Mouse (Mus musculus) c-Kit-negative CD71-positive TER-119-positive erythroid progenitor cells, embryonic 14.5 days (primary cell): ENCODE measurements around the gene Col5a1.

Experiments used
- DNase-seq: peaks from one replicate; pipeline ENCODE4 v3.0.0-alpha.2; 2013; ENCODE audit warnings: low read depth, low spot score

The Col5a1 gene

DNA sequence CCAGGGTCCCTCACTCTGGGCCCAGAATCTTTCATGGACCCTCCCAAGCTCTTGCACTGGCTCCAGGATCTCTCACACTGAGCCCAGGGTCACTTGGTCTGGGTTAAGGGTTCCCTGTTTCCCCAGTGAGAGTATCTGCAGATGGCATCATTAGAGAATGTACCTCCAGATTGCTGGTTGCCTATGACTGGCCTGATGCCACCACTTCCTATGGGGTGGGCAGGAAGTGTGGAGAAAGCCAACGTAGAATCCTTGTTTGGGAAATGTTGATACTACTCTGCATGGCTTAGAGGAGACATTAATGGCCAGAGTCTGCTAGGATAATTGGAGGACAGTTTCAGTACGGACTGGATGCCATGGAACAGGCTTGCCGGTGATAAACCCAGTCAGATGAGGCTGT is 76.2 kb downstream of the Col5a1 start:
- DNase-seq = no peak

DNA sequence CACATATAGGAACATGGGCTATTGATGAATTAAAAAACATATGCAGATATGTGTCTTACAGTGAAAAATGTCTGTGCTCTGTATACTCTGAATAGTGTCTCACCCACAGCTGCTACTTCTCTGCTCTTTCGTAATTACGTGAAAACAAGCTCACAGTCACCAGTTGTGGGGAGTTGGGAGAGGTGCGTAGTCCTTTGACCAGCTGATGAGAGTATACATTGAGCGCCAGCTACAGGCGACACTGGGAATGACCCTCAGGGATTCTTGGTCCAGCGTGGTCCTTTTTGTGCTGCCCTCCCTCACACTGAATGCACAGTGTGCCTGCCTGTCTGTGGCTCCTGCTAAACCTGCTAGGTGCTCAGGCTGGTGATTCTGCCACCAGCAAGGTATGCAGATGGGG is 82.9 kb downstream of the Col5a1 start:
- DNase-seq = no peak

DNA sequence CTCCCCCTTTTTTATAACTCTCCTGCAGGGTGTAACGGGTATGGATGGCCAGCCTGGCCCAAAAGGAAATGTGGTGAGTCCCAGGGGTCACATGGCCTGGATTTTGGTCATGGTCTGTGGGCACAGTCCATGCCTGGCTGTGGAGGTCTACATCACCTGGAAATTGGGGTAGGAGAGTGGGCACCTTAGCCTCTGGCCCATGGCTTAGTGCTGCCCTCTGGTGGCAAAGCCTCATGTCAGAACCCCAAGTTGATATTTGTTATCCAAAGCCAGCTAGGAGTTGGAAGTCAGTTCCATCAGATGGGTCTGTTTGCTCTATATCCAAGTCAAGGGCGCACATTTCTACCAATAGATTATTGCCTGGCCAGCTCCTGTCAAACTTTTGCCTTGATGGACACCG is 87.6 kb downstream of the Col5a1 start:
- peak; percentile 60 for DNase-seq

DNA sequence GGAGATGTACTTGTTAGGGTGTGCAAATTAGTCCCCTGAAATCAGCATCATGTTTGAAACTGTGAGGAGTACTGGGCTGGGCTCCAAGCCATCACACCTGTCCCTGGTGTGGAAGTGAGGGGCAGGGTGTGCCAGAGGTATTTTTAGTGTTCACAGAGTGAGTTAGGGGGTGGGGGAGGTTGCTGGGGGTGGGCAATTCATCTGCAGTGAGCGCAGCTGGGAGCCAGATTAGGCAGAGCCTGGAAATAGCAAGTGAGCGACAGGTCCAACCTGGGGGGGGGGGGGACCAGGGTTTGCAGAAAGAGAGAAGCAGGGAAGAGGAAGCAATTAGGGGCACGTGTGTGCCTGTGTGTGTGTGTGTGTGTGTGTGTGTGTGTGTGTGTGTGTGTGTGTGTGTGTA is 89.6 kb downstream of the Col5a1 start:
- DNase-seq = no peak

DNA sequence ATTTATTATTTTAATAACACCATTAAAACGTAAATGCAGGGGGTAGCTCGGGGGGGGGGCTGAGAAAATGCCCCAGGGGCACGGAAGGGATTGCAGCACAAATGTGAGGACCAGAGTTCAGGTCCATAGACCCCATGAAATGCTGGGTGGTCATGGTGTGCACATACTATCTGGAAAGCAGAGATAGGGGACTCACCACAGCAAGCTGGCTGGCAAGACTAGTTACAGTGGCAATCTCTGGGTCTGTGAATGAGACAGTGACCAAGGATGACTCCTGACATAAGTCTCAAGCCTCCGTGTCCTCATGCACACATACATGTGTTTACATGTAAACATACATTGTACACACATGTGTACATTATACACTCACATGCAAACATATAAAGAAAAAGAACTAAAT is 90.3 kb downstream of the Col5a1 start:
- DNase-seq = no peak

DNA sequence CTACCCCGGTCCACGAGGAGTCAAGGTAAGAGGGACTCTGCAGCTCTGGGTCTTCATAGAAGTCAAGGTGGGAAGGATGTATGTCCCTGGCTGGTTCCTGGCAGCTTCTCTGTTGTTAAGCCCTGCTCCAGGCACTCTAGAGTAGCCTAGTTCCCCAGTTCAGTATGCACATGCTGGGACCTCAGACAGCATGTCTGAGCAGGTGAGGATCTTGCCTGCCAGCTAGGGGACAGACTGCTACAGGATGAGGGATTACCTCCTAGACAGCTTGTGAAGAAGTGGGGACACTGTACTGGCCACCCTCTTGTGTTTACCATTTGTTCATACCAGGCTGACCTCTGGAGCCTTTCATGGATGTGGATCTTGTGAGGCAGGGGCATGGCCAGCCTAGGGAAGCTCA is 94.8 kb downstream of the Col5a1 start:
- DNase-seq = no peak

DNA sequence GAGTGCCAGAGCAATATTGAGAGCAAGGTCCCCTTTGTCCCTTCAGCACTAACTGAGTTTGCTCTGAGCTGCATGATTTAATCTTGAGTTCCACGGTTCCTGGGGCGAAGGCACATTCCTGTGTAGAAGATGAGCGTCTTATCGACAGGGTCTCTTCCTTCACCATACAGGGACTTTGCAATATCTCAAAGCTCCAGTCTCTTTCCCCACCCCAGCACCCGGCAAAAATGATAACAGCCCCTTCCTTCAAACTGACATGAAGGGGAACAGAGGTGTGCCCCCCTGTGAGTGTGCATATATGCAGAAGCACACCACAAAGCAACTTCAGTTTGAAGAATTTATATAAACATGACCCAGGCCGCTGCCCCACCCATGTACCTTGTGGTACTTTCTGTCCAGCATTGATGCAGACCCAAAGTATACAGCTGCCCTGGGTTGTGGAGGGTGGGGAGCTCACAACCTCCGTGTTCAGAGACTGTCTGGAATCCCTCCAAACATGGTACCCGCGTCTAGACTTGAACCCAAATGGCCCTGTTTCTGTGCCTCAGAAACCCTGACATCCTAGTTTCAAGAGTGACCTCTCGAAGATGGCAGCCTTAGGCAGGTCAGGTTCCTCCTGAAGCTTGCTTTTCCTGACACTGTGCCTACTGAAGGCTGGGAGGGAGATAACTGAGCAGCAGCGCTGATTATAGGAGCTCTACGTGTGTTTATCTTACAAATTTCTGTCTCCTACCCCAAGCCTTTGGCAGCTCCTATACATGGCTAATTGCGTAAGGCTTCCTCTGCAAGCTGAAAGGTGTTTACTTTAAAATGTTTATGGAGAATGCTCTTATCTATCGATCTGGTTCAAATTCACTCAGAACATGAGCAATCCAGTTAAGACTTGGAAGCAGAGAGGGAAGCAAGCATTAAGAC is 95.7 kb downstream of the Col5a1 start:
- DNase-seq = no peak

DNA sequence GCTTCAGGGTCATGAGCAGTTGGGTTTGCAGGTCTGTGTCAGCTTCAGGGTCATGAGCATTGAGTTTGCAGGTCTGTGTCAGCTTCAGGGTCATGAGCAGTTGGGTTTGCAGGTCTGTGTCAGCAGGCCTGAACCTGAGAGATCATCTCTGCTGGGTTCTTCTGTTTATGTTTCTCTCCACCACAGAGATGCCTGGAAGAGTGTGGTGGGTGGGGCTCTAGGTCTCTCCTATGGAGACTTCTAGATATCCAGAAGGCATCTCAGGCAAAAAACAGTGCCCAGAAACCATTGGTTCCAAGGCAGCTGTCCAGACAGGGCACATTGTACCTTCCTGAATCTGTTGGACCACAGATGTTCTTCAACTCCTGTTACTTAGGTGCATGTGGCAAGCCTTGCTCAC is 96.9 kb downstream of the Col5a1 start:
- no peak for DNase-seq

DNA sequence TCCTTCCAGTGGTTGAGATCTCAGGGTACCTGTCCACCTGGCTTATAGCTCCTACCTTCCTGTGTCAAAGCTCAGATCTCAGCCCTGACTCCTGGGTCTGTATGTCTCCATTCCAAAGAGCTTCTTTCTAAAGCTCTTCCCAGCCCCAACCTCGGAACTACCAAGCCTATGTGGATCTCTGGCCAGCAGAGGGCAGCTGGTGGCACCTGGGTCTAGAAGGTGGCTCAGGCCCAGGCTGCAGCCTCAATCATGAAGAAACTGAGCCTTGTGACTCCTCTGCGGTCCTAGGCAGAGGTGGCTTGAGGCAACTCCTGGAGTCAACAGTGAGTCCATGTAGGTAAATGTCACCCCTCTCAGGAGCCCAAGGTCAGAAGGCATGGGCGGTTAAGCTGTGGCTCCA is 97.7 kb downstream of the Col5a1 start:
- peak; percentile 61 for DNase-seq

DNA sequence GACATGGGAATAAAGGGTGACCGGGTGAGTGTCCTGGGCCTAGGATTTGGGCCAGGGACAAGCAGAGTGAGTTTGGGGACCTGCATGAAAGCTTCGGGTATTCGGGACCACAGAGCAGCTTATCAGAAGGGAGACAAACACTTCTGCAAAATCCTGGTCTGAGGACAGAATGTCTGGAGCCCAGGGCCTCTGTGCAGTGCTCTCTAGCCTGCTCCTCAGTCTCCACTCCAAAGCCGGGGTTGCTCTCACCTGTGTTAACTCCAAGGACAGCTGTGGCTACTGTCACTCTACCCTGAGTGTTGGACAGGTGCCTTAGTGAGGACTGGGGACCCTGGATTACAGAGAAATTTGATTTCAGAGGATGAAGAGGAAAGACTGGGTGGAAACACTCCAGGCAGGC is 100.5 kb downstream of the Col5a1 start:
- DNase-seq = no peak

DNA sequence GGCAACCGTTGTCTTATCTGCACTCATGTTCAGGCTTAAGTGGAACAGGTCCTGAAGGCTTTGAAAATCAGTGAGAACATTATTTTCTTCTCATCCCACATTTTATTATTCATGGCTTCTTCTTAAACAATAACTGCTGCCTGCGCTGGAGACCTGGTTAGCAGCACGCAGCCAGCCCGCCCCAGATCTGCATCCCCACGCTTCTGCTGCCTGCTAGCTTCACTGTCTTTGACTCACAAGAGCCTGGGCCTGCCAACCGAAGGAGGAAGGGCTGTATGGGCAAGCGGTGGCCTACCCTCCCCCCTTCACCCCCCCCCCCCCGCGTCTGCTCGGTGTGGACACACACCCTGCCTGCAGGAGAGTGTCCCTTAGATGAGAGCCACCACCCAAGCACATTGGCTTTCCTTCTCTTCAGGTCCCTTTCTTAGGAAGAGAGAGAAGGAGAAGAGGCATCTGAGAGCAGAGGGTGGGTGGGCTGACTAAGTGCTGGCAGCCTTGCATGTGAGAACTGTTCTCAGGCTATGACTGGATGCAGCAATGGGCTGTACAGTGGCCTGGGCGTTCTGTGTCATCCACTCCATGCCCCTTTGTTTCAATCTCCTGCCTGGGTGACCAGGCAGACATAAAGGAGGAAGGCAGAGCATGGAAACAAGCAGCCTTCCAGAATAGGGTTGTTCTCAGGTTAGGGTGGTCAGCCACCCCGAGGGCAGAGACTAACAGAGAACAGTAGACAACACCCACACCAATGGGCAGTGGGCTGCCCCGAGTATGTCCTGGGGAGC is 104.4 kb downstream of the Col5a1 start:
- DNase-seq = no peak

DNA sequence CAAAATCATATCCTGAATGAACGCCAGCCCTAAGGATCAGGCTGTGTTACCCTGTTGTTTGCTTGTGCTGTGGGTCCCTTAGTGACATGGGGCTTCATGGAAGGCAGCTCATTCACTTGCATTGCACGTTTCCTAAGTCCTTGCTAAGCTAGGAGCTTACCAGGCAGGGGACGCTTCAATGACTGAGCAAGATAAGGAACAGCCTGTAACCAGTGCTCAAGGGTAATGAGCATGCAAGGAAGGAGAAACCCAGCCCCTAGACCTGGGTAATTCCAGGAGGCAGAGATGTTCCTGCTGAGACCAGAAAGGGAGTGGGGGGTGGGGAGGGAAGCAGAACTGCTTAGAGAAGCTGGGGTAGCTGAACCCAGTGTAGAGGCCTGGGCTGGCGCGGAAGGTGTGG is 107.2 kb downstream of the Col5a1 start:
- DNase-seq = no peak

DNA sequence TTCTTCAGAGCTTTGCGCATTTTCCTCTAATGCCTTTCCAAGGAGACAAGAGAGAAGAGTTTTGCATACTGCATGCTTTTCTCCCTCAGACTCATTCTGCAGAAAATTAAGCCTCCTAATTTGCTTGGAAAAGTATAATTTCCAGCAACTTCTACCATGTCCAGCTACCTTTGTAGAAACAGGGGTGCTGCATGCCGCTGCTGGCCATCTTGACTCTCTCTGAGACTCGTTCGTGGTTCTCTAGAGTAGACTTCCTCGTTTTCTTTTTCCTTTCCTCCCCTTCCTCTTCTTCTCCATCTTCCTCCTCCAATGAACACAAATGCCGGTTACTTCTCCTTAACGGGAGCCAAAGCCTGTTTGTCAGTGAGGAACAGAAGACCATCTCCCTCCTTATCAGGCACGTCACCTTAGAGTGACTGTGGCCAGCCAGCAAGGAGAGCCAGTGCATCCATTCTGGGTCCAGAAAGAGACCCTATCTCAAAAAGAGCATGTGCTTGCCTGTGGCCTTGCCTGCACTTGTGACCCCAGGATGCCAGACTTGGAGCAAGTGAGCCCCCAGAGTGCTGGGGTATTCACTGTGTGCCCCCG is 113.9 kb downstream of the Col5a1 start:
- DNase-seq = no peak

DNA sequence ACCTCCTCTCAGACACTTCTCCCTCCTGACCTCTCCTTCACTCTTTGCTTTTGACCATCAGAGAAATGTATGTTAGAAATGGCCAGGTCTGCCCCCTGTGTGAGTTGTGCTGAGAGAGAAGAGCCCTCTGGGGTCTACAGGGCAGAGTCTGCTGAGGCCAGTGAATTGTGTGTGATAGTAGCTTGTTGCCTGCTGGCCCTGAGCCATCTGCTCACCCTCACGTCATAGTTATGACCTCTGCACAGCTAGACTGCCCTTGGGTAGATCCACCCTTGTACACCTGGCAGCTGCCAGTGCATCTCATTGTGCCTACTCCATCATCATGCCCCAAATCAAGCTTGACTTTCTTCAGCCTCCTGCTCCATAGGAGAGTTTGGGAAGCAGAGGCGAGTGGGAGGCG is 114.4 kb downstream of the Col5a1 start:
- no peak for DNase-seq

DNA sequence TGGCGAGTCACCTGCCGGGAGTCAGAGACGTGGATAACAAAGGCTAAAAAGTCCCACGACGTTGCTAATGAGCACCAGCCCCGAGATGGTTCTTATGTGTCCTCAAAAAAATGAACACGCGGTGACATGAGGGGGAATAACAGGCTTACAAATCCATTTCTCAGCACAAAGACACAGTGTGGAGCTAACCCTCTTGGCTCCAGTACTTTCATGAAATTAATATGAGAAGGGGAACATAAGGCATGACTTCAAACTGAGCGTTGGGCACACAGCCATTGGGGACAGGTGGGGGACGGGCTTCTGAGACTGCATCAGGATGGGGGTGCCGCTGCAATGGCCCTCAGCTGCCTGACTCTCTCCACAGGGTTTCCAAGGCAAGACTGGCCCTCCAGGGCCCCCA is 115.0 kb downstream of the Col5a1 start:
- no peak for DNase-seq

DNA sequence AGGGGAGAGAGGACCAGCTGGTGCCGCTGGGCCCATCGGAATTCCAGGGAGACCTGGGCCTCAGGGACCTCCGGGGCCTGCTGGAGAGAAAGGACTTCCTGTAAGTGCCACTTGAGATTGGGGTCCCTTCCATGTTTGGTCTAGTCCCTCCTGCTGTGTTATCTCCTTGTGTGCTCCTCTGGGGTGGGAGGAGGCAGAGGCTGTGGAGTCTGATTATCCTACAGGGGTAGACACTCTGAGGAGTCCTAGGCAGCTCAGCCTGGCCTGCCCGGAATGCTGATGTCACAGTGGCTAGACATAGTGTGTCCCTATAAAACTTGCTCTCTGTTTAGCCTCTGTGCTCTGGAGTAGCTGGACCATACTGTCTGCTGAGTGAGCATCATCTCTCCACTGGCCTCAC is 119.0 kb downstream of the Col5a1 start:
- no peak for DNase-seq

DNA sequence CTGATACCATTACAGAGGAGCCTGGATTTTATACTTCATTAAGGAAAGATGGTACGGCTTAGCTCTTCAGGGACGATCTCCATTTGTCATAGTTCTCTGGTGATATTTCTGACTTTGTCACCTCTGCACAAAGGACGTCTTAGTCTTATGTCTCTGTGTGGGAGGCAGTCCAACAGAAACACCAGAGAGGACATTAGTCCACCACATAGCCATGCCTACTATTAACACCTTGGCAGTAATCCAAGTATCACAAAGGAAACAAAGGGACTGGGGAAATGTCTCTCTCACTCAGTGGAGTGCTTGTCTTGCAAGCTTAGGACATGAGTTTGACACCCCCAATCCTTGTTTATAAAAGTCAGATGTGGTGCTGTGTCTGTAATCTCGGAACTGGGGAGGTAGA is 122.0 kb downstream of the Col5a1 start:
- no peak for DNase-seq

DNA sequence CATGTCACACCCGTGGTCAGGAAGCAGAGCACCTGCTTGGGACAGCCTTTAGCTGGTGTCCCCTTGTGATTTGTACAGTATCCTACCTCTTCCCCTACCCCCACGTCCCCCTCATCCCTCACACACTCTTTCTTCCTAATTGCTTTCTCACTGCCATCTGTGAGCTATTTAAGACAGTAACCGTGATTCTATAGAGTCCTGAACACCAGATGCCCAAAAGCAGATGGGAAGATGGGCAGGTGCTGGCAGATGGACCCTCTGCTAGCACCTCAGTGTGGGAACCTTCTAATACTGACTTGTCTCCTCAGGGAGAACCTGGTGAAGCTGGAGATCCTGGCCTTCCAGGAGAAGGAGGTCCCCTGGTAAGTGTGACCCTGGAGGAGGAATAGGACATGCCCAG is 126.1 kb downstream of the Col5a1 start:
- DNase-seq = no peak

DNA sequence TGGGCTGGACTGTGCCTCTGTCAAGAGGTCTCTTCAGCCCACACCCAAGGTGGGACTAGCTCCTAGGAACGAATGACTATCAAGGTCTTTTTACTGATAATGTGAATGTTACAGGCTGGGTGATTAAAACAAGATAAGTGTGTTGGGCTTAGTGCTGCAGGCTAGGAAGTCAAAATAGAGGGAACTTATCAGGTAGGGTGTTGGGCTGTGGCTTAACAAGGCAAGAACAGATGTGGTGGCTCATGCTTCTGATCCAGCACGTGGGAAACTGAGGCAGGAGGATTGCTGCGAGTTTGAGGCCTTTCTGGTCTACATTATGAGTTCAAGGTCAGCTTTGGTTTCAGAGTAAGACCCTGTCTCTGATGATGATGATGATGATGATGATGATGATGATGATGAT is 128.6 kb downstream of the Col5a1 start:
- no peak for DNase-seq

DNA sequence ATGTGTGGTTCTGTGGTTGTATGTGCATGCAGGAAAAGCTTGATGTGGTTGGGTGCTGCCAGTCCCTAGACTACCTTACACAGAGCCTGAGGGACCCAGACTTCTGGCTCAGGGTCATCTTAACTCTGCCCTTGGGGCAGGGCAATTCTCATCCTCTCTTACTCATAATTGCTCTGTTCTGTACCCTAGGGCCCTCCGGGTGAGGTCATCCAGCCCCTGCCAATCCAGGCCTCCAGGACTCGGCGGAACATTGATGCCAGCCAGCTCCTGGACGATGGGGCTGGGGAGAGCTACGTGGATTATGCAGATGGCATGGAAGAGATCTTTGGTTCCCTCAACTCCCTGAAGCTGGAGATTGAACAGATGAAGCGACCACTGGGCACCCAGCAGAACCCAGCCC is 138.2 kb downstream of the Col5a1 start:
- no peak for DNase-seq

DNA sequence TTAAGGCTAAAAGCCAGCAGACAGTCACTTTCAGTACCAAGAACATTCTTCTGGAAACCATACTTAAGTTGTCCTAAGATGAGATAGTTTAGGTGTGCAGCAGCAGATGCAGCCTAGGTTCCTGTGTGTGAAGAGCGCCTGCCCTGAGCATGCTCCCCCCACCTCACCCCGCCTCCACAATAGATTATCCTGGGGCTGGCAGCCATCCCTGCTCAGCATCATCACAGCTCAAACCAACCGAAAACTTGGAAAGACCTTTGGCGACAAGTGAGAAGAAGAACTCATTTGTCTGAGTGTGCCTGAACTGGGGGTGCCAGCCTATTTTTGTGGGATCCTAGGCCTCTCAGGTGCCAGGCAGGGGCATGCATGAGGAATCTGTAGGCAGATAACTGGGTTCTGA is 139.6 kb downstream of the Col5a1 start:
- DNase-seq = no peak

DNA sequence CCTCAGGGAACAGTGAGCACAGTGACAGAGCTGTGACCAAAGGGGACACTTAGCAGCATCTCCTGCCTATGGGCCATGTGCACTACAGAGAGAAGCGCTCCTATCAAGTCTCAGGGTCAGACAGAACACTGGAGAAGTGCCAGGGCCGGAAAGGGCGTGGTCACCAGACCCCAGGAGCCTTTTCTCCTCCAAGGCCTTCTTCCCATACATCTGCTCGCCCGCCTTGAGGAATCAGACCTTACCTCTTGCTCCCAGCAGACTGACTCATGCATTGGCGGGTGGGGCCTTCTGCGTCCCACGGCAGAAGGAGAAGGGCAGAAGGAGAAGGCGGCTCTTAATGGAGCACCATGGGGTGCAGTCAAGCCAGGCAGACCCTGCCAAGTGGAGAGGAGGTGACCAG is 145.6 kb downstream of the Col5a1 start:
- DNase-seq = no peak

DNA sequence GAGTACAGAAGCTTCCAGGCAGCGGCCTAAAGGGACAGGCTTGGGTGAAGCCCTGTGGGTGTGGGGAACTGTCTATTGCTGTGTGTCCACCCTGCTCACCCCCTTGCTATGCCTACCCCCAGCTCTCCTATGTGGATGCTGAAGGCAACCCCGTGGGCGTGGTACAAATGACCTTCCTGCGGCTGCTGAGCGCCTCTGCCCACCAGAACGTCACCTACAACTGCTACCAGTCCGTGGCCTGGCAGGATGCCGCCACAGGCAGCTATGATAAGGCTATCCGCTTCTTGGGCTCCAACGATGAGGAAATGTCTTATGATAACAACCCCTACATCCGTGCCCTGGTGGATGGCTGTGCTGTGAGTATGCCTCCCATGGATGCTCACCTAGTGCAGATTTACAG is 146.2 kb downstream of the Col5a1 start:
- DNase-seq = peak; percentile 12
